Mouse (Mus musculus) ovary, postnatal 36 days (tissue): ENCODE results near the gene Cldn2.
A peak's percentile ranks its signal among the peaks of the same experiment; 100 is the strongest.

Source experiments
- DNase-seq: peaks from one replicate; pipeline ENCODE4 v3.0.0; 2022; ENCODE audit warnings: low spot score, mixed read lengths

The Cldn2 gene

DNA sequence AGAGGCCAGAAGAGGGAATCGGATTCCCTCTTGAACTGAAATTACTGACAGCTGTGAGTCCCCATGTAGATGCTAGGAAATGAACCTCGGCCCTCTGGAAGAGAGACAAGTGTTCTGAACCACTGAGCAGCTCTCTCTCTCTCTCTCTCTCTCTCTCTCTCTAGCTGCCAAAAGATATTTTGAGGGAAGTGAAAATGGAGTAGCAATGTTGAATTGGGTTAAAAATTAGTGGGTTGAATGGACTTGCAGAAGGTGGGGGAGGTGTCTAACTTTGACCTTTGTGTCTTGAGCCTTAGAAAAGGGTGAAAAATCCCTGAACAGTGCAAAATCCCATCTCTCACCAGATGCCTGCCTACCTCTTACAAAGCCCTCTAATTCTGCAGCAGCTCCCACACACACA is 6.8 kb downstream of the Cldn2 start:
- DNase-seq = no peak

DNA sequence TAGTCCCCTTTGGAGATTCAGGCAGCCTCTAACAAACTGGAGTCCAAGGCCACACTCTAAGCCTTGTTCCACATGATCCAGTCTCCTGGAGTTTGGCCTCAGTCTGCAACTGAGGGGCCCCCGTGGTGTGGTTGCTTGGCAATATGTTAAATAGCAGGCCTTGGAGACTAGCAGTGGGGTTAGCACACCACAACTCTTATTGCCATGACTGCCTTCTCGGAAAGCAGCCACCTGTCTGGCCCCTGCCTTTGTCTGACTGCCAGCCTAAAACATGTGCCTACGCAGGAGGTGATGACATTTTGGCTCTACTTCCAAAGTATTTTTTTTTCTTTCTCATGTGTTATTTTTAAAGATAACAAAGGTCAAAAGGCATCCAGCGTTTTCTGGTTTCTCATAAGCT is 7.5 kb downstream of the Cldn2 start:
- no peak for DNase-seq

DNA sequence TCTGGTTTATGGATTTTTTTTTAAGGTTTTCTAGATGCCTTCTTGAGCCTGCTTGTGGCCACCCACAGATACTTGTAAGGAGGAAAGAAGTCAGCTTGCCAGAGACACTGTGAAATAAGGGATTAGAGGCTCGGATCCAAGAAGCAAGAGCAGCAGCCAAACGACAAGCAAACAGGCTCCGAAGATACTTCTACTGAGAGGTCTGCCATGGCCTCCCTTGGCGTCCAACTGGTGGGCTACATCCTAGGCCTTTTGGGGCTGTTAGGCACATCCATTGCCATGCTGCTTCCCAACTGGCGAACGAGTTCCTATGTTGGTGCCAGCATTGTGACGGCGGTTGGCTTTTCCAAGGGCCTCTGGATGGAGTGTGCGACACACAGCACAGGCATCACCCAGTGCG is 7.9 kb downstream of the Cldn2 start:
- DNase-seq = no peak

DNA sequence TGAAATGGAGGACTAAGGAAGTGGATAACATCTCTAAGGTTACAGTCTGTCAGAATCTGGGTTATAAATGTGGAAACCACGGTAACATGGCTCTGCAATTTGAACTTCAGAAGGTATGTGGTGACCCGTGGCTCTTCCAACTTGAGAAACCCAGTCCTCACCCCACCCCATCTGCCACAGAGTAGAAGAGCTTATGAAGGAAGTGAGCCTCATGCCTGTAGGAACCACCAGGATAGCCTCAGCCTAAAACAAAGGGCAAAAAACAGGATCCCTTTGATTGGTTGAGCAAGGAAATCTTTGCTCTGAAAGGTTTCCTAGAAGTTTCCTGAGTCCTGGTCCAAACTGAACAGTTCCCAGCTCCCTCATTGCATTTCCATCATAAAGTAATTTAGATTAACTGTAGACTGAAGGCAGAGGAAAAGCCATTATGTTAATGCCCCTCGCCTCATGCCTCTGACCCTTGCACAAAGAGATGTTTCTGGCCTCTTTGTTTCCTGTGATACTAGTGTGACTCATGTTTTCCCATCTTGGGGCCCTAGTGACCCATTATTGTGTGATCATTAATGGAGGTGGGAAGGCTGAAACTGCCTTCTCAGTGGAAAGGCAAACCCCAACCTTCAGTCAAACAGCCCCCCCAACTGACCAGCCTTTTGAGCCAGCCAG is 12.1 kb downstream of the Cldn2 start:
- no peak for DNase-seq

DNA sequence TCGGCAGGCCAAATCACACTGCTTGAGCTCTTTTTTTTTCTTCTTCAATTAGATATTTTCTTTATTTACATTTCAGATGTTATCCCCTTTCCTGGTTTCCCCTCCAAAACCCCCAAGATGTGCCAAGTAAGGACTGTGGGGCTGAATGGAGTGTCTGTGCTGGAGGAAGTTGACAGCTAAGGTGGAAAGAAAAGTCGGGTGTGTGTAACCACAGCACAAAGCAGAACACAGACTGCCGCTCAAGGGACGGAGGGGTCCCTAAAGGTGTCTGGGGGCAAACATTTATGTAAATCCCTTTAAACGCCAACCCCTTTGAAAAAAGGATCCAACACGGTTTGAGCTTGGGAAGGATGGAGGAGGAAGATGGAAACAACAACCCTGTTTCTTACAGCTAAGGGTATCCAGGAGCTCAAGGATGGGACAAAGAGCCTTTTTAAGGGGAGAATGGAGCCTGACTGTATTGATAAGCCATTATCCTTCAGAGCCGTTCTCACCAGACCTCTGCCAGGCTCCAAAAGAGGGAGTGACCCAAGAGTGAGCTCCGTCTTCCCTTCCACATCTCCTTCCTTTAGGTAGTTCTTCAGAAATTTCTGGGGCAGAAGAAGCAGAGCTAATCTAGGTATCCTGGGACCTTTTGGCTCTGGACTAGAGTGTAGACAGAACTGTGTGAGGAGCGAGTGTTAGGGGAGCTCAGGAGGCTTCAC is 12.8 kb downstream of the Cldn2 start:
- DNase-seq = no peak

DNA sequence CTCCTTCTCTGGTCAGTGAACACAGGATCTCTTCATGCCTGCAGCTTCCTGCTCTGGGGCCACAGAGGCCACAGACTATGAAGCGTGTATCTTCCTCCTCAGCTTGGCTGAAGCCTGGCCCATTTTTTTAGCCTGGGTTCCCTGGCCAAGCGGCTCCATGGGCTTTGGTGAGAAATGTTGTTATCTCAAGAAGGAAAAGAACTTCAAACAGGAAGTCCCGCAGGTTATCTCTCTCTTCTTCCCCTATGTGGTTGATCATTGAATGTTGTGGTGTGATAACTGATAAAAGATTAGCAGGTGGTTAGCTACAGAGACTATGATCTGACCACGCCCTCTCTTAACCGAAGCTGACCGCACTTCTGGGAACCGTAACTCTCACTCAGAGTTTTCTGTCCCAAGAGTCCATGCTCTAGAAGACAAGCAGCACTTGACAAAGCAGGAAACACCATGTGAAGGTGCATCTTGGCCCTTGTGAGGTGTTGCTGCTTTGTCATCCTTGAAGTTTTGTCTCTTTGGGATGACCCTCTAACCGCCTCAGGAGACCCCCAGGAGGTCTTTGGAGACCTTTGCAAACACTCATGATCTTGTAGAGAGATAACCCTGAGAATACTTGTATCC is 13.5 kb downstream of the Cldn2 start:
- no peak for DNase-seq

DNA sequence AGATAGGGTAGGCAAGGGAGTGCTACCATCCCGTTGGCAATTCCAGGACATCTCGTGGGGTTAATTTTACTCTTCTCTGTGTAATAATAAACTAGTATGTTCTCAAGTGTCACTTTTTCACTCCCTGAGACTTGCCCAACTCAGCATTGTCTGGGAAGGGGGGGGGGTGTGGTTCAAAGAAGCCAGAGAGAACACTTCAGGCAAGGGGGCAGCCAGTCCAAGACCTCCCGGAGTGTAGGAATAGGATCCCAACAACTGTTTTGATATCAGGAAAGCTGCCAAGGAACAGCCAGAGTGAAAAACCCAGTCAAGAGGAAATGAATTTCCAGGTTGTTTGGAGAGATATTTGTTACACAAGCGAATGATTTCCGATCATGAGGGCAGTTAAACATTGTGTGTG is 14.6 kb downstream of the Cldn2 start:
- DNase-seq = no peak

DNA sequence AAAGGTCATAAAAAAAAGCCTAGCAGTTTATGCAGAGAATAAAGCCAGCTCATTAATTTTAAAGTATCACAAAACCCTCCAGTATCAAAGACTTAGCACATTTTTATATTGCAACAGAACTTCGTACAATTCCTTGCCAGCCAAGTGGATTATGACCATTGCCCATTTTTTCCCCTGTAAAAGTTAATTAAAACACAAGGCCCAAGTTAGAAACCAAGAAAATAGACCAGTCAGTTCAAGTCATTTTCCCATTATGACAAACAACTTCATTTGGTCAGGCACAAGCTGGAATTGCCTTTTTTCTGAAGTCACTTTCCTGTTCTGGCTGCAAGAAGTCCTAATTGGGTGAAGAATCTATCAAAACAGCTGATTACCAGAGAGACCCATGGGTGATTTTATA is 24.8 kb downstream of the Cldn2 start:
- DNase-seq = no peak

DNA sequence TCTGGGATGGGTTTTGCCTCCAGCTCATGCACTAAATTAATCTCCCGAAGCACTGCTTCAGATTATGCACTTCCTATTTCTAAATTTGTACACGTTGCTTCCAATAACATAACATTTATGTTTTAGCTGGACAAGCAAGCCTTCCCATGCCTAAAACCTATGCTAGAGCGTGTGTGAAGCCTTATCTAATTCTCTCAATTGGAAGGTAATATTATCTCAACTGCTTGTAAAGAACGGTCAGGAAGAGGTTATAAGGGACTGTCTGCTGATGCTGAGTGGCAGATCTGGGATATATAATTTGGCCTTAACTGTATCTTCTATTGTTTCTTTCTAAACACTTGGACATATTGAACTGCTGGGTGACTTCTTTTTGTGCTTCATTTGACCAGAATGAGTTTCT is 26.3 kb downstream of the Cldn2 start:
- DNase-seq = no peak

DNA sequence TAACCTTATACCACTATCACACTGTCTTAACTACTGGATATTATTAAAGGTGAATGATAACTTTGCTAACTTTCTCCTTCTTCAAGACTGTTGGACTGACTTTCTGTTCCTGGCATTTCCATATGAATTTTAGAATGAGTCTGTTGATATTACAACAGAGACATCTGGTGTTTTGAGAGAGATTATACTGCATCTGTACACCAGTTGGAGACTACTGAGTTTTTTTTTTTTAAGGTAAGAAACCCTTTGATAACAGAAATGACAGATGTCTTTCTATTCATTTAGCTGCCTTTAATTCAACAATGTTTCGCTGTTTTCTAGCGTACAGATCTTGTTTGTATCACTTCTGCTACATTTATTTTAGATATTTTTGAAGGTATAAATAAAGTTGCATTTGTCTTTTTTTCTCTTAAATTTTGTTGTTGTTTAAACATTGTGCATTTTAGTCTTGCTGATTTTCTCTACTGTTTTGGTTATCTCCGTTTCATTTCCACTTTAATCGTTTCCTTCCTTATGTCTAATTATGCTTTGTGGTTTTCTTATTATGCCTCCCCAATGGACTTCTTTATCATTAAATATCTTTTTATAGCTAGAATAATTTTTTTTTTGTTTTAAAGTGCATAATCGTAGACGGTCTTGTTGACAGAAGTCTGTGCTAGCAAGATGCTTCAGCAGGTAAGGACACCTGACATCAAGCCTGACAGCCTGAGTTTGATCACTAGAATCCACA is 27.9 kb downstream of the Cldn2 start:
- no peak for DNase-seq

DNA sequence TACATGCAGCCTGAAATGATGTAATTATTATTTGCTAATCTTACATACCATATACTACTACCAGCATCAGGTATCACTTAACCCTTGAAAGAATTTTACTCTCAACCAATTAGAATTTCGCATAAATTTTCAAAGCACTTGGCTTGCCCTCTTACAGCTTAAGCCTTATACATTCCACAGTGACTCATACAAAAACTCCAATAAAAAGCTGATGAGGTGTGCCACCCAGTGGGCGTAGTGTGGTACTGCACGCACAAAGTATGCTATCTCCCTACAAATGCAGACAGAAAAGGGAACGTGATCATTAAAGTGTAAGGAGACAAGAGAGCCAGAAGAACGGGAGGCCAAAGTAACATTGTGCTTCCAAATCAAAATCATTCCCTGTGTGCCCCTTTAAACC is 31.8 kb downstream of the Cldn2 start:
- DNase-seq = peak; percentile 36

DNA sequence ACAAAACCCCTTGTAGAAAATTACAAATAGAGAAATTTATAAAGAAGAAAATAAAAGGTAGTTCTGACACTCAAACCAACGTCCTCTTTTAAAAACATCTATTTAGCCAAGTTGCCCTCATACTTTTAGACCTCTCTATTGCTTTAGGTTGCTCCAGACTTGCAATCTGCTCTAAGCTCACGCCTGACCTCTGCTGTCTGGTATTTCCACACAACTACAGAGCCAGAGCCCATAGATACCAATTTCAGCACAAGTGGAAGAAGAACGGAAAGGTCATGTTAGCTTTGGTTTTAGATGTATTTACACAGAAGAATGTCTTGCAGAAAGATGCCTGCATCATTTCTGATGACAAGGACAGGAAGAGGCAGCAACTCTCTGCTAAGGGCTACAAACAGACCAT is 38.4 kb downstream of the Cldn2 start:
- no peak for DNase-seq

DNA sequence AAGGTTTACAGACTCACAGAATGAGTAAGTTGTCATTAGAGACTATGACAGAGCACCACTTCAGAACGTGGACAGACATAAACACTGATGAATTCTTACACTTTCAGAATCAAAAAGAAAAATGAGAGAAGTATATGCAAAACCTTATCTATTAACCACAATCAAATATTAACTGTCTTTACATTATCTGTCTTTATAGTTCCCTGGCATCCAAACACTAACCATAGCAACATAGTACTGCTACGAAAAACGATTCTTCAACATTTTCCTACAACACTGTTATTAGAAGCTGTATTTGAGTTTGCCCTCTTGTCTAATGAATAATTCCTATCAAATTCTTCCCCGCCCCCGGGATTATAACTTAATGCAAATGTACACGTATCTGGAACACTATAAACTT is 40.5 kb downstream of the Cldn2 start:
- no peak for DNase-seq

DNA sequence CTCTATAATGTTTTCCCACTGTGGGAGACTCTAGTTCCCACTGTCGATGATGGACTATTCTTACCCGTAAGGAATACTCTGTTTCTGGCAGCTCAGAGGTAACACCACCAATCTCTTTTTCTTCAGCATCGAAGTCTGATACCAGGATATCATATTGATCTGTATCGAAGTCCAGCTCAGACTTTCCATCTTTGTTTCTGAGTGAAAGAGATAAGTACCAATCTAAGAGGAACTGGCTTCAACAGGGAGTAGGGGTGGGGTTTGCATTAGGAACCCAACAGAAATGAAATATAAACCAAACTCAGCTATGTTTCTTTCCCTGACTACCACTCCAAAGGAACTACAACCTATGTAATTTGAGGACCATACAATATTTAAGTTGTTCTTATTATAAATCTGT is 54.2 kb downstream of the Cldn2 start:
- DNase-seq = no peak

DNA sequence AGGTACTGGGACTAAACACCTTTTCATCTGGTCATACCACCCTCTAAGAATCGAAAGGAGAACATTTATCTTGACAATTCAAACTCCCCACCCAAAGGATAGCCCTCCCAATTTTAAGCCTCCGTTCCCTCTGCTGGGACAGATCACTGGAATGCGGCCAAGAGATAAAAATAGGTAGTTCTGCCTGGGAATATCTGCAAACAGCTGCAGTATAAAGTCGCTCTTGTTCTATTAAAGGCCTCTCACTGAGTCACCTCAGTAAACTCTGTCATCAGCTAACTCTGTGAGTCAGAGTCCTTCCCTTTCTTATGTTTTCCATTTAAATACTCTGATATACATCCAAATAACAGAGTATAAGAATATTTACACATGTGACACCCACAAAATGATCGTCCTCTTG is 58.8 kb downstream of the Cldn2 start:
- no peak for DNase-seq
